Mouse (Mus musculus): ENCODE results near the gene Msantd4.
"Not testable (repeated sequence)": the region's sequence is repeated elsewhere in the genome, so short reads cannot be mapped to it uniquely, and the experiment has no call there.

The Msantd4 gene

GRCm38 (mm10) chr9:4375828-4376639 lies at the start of gene Msantd4:
Gene Msantd4 (plus strand): TSS chr9:4376562.
- DNase-seq, result peak; percentile 99

- DNase-seq, result no peak
Observed at GRCm38 (mm10) chr9:4353163-4353562, 23.2 kb upstream of the Msantd4 start.

GRCm38 (mm10) chr9:4376640-4377120 lies 318 bp downstream of the Msantd4 start:
- DNase-seq, result peak in 1 of 2 experiments; percentile 25

- not testable (repeated sequence) for DNase-seq
Observed at GRCm38 (mm10) chr9:4400801-4401200, 24.4 kb downstream of the Msantd4 start.
